ENCODE assay signal across 10 mouse cellular contexts in the genomic region with DNA sequence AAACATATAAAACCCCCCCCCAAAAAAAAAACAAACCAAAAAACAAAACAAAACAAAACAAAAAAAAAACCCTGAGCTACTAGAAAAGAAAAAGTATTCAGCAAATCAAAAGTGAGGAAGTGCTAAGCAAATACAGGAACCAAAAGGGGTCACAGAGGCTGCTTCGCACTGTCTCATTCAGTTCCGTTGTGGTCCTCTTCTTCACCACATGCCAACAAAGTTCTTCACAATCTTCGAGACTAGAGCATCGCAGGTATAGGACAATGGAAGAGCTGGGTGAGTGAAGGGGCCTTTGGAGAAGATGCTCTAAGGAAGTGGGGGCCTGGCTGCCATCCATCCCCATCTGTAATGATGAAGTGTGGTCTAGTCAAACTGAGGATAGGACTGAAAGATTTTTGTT. TPM values are rescaled to one million over a fixed set of nuclear protein-coding genes. Genes with fewer than 3 reads are reported as not detected.
DNase-seq lines count a peak whose midpoint lies in the region.
"Had no signal": no experiment of that assay in that cellular context is flagged by ENCODE, and none has a peak within 500 bp of the region (broad histone marks: within the 10 kb centered on the region; RNA-seq: fewer than 3 reads in every experiment).

No protein-coding gene starts in this region.

- DNase-seq in lung, adult 18-20 months, result peak; percentile 11 to 15
- no peak for DNase-seq in lung, postnatal 10 days
- DNase-seq in brain, adult 2 months (ENCODE audit: low read depth, low spot score), result peak; percentile 13
- DNase-seq in natural killer cell, adult 2 months (ENCODE audit: low spot score in 2 of 2), result peak; percentile 76 to 79
- DNase-seq in thymus, postnatal 4 days, result peak; percentile 44
- no peak for DNase-seq in embryo, embryonic 9.5 days (ENCODE audit: extremely low spot score)
- DNase-seq in gastrocnemius, postnatal 4 days (ENCODE audit: low spot score in 2 of 2), result no peak
- DNase-seq: cerebellum, adult 11 months; kidney, adult 9 months; left cerebral cortex, postnatal 4 days had no signal

RNA-seq across cellular contexts. Expression of gene Lpxn, which starts 2.4 kb away (rescaled TPM):
- total RNA-seq in gastrocnemius, postnatal 4 days (2021), result 1 to 10 TPM; 1.5 to 1.9 TPM

RNA-seq across cellular contexts. Expression of gene Zfp91, which starts 2.5 kb away (rescaled TPM):
- total RNA-seq in gastrocnemius, postnatal 4 days (2021), result 10 to 100 TPM; 62.2 to 71.0 TPM

RNA-seq across cellular contexts. Expression of gene Cntf, which starts 33.0 kb away (rescaled TPM):
- total RNA-seq in gastrocnemius, postnatal 4 days (2021), result 1 to 10 TPM; 2.6 to 3.8 TPM

RNA-seq across cellular contexts. Expression of gene Gm5244, which starts 48.1 kb away (rescaled TPM):
- total RNA-seq in gastrocnemius, postnatal 4 days (2021), result not detected
- total RNA-seq: left cerebral cortex, postnatal 4 days had no signal

RNA-seq across cellular contexts. Expression of gene Olfr1444, which starts 58.7 kb away (rescaled TPM):
- not detected for total RNA-seq in gastrocnemius, postnatal 4 days (2021)
- total RNA-seq: left cerebral cortex, postnatal 4 days had no signal

Comparison
In these comparisons a context has a peak if more than half of its experiments do, and no peak if none do; other contexts are left out.
1. DNase-seq: peak in lung, adult 18-20 months (2 of 2), brain, adult 2 months (single experiment), natural killer cell, adult 2 months (2 of 2) and thymus, postnatal 4 days (single experiment); none in lung, postnatal 10 days (single experiment), embryo, embryonic 9.5 days (single experiment) and gastrocnemius, postnatal 4 days (0 of 2).